Mouse (Mus musculus) hindbrain, embryonic 11.5 days (tissue): ENCODE measurements at regions not wholly inside any gene's neighbourhood (a gene's known extent, or its start where the extent isn't known, plus 50 kb on each side); places are given as distances from the start of the nearest gene placed in this dataset.

Source experiments
- ATAC-seq: fragments of 200-750 bp; cut with Nextera tagmentation; 2 replicates; pipeline ENCODE4 v1.8.0; 2017; ENCODE audit warnings: mild to moderate bottlenecking, moderate TSS enrichment, moderate library complexity; ENCODE audit not compliant: low FRiP score
- DNase-seq: peaks from one replicate; pipeline ENCODE4 v3.0.0-alpha.2; 2015; ENCODE audit warnings: low spot score
- H3K27ac ChIP-seq: fragments of 300-500 bp; sonication (generic); 2 replicates; pipeline ENCODE4 v1.5.1; 2014; ENCODE audit warnings: mild to moderate bottlenecking, low read depth, low read length
- H3K27me3 ChIP-seq: fragments of 300-500 bp; sonication (generic); 2 replicates; pipeline ENCODE4 v1.6.1; 2014; ENCODE audit warnings: mild to moderate bottlenecking, low read length, moderate library complexity, mixed read lengths; ENCODE audit not compliant: control insufficient read depth, insufficient read depth
- H3K36me3 ChIP-seq: fragments of 300-500 bp; sonication (generic); 2 replicates; pipeline ENCODE4 v1.6.1; 2014; ENCODE audit warnings: mild to moderate bottlenecking, low read length, moderate library complexity, mixed read lengths; ENCODE audit not compliant: control insufficient read depth, insufficient read depth
- H3K4me1 ChIP-seq: fragments of 300-500 bp; sonication (generic); replicated peaks from 2 replicates; pipeline ENCODE4 v1.6.1; 2014; ENCODE audit warnings: low read length, mixed read lengths; ENCODE audit not compliant: control insufficient read depth, insufficient read depth
- H3K4me2 ChIP-seq: fragments of 300-500 bp; sonication (generic); replicated peaks from 2 replicates; pipeline ENCODE4 v1.6.1; 2014; ENCODE audit warnings: mild to moderate bottlenecking, low read depth, low read length
- H3K4me3 ChIP-seq: fragments of 300-500 bp; sonication (generic); 2 replicates; pipeline ENCODE4 v1.5.1; 2014; ENCODE audit warnings: low read depth, low read length
- H3K9ac ChIP-seq: fragments of 300-500 bp; sonication (generic); 2 replicates; pipeline ENCODE4 v1.6.1; 2014; ENCODE audit warnings: low read depth, low read length
- H3K9me3 ChIP-seq: fragments of 300-500 bp; sonication (generic); 2 replicates; pipeline ENCODE4 v1.6.1; 2016; ENCODE audit warnings: low read length; ENCODE audit not compliant: control insufficient read depth
- WGBS: fragments of 180-500 bp; shearing (Covaris S2); extraction: QIAGEN DNeasy Blood & Tissue Kit; methylation state at CpG from one replicate; pipeline ENCODE4 v1.1.7; 2014; 5-methylcytosine and 5-hydroxymethylcytosine counted together

DNA sequence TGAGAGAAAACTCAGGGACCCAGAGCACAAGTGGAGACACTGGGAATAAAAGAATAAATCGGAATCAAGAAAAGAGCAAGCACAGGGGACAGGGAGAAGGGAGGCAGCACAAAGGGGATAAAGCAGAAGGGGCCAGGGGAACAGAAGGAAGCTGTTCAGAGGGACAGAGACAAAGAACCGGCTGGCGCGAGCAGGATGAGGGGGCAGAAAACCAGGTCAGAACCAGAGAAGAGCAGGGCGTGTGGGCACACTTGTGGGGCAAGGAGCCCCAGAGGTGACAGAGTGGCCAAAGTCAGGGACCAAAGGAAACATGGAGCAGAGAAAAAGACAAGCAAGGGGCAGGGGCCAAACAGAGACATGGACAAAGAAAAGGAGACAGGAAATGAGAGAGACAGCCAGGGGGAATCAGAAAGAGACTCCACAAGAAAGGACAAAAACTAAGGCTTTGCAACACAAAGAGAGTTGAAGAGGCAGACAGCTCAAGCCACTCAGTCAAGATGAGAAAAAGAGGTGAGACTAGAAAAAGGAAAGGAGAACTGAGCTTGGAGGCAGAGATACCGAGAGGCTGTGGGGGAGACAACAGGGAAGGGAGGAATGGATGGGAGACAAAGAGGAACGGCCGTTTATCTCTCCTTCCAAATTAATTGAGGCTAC lies 59.7 kb upstream of the Pax2 start:
- no peaks in the 10 kb centered on the region for H3K36me3 ChIP-seq
- H3K9ac ChIP-seq, result peak overlapping the region; percentile 43
- H3K27ac ChIP-seq, result peak overlapping the region; percentile 81
- peaks cover 36% of the 10 kb centered on the region for H3K27me3 ChIP-seq
- ATAC-seq, result no peak
- no peak overlapping the region for H3K4me2 ChIP-seq
- peak; percentile 43 for DNase-seq
- H3K4me3 ChIP-seq, result no peak overlapping the region
- 6% methylated on average over 8 of the region's 8 CpGs for WGBS
- H3K4me1 ChIP-seq, result peaks cover 15% of the 10 kb centered on the region
- H3K9me3 ChIP-seq, result no peaks in the 10 kb centered on the region

DNA sequence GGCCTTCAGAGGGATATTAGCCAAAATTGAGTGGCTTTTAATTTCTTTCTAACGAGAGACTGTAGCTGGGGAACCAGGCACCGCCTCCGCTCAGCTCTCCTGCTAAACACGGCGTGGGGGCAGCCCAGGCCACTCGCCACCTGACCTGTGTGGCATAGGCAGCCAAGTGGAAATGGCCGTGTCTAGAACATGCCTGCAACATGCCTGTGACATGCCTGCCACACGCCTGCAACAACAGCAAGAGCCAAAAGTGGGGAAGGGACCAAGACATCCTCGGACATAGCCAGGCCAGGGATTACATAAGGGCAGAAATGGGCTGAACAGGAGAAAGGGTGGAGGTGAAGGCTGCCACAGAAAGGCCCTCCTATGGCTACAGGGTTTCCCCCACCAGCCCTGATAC lies 59.1 kb upstream of the Pax2 start:
- 0 out of 2 replicates have a peak overlapping the region, but pooled peaks have one; percentile 48 for H3K27ac ChIP-seq
- peaks cover 15% of the 10 kb centered on the region for H3K4me1 ChIP-seq
- ATAC-seq, result no peak
- H3K9me3 ChIP-seq, result no peaks in the 10 kb centered on the region
- H3K27me3 ChIP-seq, result peaks cover 36% of the 10 kb centered on the region
- H3K36me3 ChIP-seq, result no peaks in the 10 kb centered on the region
- H3K4me2 ChIP-seq, result no peak overlapping the region
- H3K4me3 ChIP-seq, result no peak overlapping the region
- 0 out of 2 replicates have a peak overlapping the region, but pooled peaks have one; percentile 16 for H3K9ac ChIP-seq
- WGBS, result 33% methylated on average over 9 of the region's 9 CpGs
- no peak for DNase-seq

DNA sequence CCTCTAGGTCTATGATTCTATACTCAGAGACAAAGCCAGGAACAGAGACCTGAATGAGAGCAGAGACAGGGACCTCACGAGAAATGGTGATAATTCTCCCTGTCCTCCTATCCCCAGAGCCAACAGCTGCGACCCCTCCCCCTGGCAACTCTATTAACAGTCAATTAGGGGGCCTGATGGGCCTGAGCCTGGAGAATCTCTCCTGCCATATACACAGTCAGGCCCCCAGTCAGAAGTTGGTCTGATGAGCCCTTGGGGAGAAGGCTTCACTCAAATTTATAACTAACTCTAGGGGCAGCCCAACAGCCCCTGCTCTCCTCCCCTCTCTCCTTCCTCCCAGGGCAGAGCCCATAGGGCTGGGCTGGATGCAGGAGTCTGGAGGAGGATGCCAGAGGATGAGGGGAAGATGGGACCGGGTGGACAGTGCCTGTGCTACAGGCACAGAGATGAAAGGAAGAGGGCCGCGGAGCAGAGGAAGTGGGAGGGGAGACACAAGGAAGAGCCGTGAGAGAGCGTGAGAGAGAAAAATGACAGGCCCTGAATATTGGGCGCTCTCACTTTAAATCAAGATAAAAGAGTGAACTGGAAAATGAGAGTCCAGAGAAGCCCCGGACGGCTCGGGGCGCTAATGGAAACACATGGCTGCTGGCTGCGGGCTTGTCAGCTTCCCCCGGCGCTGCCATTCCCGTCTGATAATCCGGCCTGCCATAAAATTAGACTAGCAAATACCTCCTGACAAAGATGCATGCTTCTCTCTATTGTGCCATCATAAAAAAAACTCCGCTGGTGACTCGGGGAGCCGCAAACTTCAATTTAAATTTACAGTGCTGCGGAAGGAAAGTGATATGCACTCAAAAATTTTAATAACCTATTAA lies 57.2 kb upstream of the Pax2 start:
- Histone ChIP-seq H3K27me3 (peaks cover 36% of the 10 kb centered on the region), H3K4me1 (peaks cover 12% of the 10 kb centered on the region), H3K9ac (no peak overlapping the region), H3K36me3 (no peaks in the 10 kb centered on the region), H3K9me3 (no peaks in the 10 kb centered on the region), H3K27ac (peak overlapping the region; percentile 49), H3K4me2 (no peak overlapping the region), H3K4me3 (no peak overlapping the region)
- WGBS, result 20% methylated on average over 21 of the region's 21 CpGs
- DNase-seq (peak; percentile 36), ATAC-seq (peak; percentile 58)
